Mouse (Mus musculus): ENCODE data around the gene D17Wsu92e. TPM values are rescaled to one million over a fixed set of nuclear protein-coding genes. Genes with fewer than 3 reads are reported as not detected.
"Not testable (repeated sequence)": the region's sequence is repeated elsewhere in the genome, so short reads cannot be mapped to it uniquely, and the experiment has no call there.

Gene D17Wsu92e
- total RNA-seq (2021): 100 to 1,000 TPM; 135 to 140 TPM

DNA sequence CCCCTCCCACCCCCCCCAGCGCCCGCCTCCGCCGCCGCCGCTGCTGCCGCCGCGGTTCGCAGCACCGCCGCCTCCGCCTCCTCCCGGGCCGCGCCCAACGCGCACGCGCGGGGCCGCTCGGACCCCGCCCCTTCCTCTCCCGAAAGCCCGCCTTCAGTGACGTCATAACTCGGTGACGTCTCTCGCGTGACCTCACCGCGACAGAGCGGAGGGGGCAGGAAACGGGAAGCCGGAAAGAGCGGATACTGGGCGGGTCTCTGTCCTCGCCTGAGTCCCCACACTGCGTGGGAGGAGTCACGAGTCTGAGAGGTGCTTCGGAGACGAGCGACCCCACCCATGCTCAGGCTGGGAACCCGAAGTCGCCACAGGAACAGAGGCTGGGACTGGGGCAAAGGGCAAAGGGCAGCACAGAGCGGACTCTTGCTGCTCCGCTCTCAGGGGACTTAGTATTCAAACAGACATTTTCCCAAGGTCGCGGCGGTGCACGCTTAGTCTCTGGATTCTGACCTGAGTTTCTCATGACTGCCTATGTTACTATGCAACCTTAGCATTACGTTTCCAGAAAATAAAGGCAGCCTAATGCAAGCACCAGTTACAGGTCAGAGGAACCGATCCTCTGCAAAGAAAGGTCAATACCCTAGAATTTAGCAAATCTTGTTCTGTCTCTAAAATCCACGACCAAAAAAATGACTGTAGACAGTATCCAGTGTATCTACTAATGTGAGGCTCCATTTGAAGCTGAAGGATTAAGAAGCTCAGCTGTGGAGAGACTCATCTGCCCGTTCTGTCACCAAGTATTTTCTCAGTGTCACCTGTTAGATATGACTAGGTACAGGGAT, at the start of gene D17Wsu92e:
D17Wsu92e (minus strand) TSS at position 81 of the 839 bp plus-strand sequence.
- intact Hi-C loops (cut with DNase I): loop anchor here (1.0 kb wide), 1 partner anchor 19 kb away; no protein-coding TSS in a partner anchor

DNA sequence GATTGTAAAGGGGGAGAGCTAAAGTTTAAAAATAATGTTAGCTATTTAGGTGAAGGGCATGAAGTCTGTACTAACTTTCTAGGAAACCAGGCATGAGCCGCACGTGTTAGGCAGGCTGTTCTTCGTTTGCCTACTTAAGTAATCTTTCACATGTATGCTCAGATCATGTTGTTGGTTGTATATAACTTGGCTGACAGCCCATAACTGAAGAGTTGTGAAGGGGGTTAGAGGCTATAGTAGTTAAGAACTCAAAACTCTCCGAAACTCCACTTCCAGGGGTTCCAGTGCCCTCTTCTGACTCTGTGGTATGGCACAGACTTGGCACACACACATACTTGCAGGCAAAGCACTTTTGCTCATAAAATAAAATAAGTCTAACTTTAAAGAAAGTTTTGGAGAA, 46.3 kb upstream of the D17Wsu92e start:
- intact Hi-C loops (cut with DNase I): no loop called here
- DNase-seq: no peak

More for the DNA sequence above, at the start of gene D17Wsu92e:
- peak; percentile 99 for DNase-seq

DNA sequence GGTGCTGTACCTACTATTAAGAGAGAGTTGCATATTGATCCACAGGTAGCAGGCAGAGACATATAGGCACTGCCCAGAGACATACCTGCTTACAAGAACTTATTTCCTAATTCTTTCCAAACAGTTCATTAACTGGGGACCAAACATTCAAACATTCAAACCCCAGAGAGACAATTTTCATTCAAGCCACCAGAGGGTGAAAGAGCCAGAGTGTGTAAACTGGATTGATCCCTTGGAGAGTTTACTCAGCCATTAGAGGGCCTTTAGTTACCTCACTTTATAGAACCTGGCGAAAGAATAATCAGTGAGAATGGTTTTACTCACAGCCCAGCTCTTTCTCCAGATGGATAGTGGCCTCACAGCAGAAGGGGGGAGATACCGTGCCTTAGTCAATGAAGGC, 45.0 kb upstream of the D17Wsu92e start:
- intact Hi-C loops (cut with DNase I): no loop called here
- no peak for DNase-seq

GRCm38 (mm10) chr17:27859131-27859530, 38.7 kb upstream of the D17Wsu92e start:
- intact Hi-C loops (cut with DNase I): no loop called here
- DNase-seq: no peak

DNA sequence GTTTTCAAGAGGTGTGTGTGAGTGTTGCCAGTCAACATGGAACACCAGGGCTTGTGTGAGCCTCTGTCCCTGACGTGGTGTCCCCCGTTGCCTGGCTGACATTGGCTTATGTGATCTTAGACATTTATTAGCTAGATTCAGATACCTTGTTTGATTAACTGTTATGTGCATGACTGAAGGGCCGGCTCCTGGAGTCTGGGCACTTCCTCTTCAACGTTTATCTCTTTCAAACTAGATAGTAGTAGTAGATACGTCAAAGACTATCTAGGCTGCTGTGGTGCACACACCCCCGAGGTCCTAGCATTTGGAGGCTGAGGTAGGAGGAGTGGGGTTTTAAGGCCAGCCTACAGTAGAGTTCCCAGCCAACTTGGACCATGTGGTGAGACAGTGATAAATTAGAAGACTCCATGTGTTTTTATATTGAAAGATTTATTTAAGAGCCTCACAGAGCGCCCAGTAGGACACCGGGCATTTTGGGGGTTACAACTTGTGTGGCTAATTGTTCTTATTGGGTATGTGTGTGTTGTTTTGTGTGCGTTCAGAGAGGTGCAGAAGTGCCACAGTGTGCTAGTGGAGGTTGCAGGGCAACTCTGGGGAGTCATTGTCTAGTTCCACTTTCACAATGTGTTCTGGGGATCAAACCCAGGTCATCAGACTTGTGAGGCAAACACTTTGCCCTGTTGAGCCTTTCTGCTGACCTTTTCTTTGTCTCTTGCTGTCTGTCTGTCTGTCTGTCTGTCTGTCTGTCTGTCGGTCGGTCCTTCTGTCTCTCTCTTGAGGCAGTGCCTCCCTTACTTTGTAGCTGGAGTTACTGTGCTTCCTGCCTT, 37.4 kb upstream of the D17Wsu92e start:
- DNase-seq: no peak
- intact Hi-C loops (cut with DNase I): no loop called here

GRCm38 (mm10) chr17:27856798-27857648, 36.6 kb upstream of the D17Wsu92e start:
- DNase-seq: peak; percentile 46 to 59
- intact Hi-C loops (cut with DNase I): no loop called here

DNA sequence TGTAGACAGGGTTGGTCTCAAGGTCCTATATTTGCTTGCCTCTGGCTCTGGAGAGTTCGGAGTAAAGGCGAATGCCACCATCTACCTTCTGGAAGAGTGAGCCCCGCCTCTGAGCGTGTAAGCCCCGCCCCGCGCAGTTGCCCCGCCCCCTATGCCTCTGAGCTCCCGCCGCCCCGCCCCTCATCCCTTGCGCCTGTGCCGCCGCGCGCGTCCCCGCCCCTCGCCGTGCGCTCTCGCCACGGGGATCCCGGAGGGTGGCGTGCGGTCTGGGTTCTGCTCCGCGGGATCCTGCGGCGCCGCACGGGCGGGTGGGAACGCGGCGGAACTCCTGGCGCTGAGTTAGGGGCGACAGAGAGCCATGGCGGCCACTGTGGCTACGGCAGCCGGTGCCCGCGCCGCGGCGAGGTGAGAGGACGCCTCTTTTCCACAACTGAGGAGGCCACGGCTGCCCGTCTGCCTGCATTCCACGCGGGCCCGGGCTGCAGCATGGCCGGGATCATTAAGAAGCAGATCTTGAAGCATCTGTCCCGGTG, 35.9 kb upstream of the D17Wsu92e start, which contains the start of gene Uhrf1bp1:
Uhrf1bp1 (plus strand) TSS at position 177 of the 533 bp plus-strand sequence.
- intact Hi-C loops (cut with DNase I): no loop called here
- DNase-seq: peak; percentile 76 to 80

DNA sequence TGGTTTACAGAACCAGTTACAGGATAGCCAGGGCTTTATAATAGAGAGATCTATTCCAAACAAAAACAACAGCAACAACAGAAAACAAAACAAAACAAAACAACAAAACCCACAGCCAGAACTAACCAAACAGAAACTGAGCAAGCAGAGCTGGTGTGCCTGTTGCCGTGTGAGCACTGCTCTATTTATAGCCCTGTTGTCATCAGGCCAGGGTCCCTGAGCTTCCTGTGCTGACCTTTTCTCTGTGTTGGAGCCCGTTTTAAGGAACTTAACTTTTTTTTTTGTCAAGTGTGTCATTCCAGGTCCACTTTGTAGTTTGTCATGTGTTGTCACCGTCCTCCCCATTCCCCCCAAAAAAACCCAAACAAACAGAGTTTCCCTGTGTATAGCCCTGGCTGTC, 30.6 kb upstream of the D17Wsu92e start:
- DNase-seq: no peak
- intact Hi-C loops (cut with DNase I): no loop called here

GRCm38 (mm10) chr17:27848351-27848750, 27.9 kb upstream of the D17Wsu92e start:
- intact Hi-C loops (cut with DNase I): no loop called here
- no peak for DNase-seq

DNA sequence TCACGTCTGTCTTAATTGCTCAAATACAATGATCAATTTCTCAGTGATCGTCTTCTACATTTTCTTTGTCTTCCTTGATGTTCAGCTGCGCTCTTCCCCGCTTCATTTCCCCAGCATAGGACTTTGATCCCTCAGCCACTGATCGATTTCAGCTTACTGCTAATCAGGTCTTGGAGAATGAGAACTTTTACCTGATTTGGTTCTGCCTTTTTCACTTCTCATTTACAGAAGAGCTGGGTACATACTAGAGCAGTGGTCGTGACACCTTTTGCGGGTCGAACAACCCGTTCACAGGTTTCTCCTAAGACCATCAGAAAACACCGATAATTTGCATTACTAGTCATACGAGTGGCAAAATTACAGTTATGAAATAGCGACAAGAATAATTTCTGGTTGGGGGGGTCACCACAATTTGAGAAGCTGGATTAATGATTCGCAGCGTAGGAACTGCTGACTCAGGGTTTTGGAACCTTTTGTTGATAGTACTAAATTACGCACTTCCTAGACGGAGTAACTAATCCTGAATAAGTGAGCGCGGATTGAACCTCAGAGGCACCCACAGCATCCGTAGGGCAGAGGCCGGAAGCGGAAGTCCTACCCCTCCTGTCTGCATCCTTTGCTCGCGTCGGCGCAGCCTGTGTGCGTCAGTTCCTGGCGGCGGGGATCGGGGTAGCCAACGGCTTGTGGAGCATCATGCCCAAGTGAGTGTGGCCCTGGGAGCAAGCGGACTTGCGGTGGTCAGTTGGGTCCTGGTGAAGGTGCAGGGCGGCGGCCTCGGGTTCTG, 19.2 kb upstream of the D17Wsu92e start:
- intact Hi-C loops (cut with DNase I): loop anchor here (1.0 to 2.0 kb wide), 2 partner anchors 19 to 67 kb away; partner anchors contain the start of gene D17Wsu92e
- DNase-seq: peak; percentile 95 to 96

DNA sequence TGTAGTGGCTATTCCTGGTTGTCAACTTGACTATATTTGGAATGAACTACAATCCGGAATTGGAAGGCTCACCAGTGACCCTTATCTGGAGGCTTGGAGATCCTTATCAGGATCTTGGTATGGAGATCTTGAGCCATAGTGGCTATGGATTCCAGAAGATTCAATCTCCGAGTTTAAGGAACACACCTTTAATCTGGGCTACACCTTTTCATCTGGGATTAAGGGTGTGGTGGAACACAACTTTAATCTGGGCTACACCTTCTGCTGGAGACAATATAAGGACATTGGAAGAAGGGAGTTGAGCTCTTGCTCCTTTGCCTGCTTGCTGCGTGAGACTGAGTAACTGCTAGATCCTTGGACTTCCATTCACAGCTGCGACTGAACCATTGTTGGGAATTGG, 17.4 kb upstream of the D17Wsu92e start, which contains the start of gene Snrpc:
Snrpc (plus strand) TSS at position 301 of the 400 bp plus-strand sequence.
- intact Hi-C loops (cut with DNase I); DNase-seq: not testable (repeated sequence)

DNA sequence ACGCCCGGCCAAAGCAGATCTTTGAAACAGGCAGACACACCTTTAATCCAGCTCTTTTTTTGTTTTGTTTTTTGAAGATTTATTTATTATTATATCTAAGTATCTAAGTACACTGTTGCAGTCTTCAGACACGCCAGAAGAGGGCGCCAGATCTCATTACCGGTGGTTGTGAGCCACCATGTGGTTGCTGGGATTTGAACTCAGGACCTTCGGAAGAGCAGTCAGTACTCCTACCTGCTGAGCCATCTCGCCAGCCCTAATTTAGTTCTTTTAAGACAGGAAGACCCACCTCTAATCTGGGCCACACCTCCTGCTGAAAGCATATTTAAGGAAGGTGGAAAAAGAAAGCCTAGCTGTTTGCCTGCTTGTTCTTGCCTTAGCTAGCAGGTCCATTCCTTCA, 10.0 kb upstream of the D17Wsu92e start:
- intact Hi-C loops (cut with DNase I): no loop called here
- no peak for DNase-seq

DNA sequence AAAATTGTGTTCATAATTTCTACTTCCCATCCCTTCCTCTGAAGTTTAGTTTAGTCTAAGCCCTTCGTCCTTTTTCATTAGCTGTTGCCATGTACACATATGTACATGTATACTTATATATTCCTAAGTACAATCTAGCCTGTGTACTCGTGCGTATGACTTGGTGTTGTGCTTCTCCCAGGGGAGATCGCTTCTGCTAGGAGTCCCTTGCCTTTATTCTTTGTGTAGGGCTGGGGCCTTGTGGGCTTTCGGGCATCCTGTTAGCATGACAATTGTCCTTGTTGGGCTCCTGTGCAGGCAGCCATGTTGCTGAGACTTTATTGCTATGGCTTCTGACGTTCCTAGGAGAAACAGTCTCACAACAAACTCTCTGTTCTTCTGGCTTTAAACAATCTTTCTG, 7.1 kb upstream of the D17Wsu92e start:
- no peak for DNase-seq
- intact Hi-C loops (cut with DNase I): no loop called here

- intact Hi-C loops (cut with DNase I): no loop called here
- DNase-seq: peak; percentile 45 to 55
Measured at GRCm38 (mm10) chr17:27826908-27827383, 6.5 kb upstream of the D17Wsu92e start.

GRCm38 (mm10) chr17:27825984-27826905, 5.8 kb upstream of the D17Wsu92e start:
- intact Hi-C loops (cut with DNase I): no loop called here

DNA sequence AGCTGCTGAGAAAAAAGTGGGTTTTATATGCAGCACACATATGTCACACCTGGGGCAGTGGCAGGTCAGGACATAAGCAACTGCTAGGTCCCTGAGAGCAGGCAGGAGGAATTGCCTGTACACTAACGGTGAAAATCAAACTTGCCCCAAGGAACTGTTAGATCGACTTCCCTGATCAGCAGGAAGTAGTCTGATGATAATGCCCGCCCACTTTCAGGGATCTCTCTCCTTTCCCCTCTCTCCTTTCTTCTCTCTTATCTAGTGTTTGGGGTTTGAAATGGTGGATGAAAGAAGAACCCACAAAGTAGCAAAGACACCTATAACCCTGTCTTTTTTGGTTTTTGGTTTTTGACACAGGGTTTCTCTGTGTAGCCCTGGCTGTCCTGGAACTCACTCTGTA, 5.1 kb upstream of the D17Wsu92e start:
- intact Hi-C loops (cut with DNase I): no loop called here
- no peak for DNase-seq

More at GRCm38 (mm10) chr17:27825984-27826905, 5.8 kb upstream of the D17Wsu92e start:
- DNase-seq: peak; percentile 54 to 55

DNA sequence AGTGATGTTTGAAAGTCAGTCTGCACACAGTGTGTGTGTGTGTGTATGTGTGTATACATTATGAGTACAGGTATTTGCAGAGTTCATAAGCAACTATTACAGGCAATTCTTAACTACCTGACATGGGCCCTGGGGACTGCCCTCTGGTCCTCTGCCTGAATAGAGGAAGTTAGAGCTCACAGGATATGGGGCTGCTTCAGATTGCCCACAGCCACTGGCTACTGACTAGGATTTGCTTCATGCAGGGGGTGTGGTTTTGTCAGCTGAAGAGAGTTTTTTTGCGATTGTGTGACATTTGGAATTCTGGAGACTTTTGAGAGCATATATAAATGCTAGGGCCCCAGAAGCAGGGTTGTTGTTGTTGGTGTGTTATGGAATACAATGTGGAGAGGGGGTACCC, 4.5 kb upstream of the D17Wsu92e start:
- no peak for DNase-seq
- intact Hi-C loops (cut with DNase I): no loop called here
